Mouse (Mus musculus) spleen, postnatal 4 days (tissue): ENCODE measurements around the gene Magi3.

Source experiments
- DNase-seq, 2 experiments: peaks; one replicate each; pipeline ENCODE4 v3.0.0; 2022; ENCODE audit warnings: low spot score in 2 of 2

Magi3 gene

DNA sequence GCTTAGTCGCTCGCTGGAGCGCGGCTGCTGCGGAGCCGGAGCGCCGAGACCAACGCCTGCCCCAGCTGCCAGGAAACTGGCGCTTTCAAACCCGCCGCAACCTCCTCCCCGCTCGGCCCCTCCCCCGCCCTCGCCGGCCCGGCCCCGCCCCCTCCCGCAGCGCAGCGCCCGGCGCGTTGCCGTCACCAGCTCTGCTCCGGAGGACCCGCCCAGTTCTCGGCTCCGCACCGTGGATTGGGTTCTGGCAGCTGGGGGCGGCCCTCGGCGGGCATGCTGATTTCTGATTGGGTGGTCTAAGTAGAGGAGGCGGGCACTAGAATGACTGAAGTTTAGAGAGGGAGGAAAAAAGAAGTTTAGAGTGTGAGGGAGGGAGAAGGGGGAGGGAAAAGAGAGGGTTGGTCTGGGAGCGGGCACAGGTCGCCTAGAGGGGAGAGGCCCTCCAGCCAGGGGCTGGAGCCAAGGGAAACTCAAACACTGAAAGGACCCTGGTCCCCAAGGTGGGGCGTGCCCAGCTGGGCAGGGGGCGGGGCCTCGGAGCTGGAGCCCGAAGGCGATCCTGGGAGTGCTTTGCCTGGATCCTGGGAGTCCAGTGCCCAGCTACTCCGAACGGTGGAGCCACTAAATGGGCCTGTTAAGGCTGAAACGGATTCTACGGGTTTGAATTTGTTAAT lies at the start of gene Magi3:
TSS of gene Magi3 (minus strand) at position 80 of the 671 bp plus-strand sequence.
- peak; percentile 96 to 97 for DNase-seq

DNA sequence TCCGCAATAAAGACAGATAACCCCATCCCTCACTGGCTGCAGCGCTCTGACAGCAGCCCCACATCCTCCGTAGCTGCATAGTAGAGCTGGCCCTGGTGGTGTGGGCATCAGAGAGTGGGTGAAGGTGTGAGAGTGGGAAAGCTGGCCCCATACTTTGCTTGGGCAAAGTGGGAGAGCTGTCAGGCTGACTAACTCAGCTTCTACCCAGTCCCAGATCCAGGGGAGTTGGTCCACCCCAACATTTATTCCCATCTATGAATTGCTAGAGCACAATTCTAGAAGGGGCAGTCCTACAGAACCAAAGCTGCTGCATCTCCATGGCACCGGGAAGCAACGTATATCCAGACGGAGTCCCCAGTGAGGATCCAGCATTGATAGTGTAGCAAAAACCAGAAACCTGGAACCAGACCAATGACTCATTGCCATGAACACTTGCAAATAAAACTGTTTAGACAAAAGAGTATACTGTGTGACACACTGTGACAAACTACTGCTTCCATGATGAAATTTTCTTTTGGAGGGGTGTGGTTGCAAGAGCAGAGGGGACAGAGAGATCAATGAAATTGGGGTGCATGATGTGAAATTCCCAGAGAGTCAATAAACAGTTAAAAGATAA lies 44.5 kb upstream of the Magi3 start:
- no peak for DNase-seq

DNA sequence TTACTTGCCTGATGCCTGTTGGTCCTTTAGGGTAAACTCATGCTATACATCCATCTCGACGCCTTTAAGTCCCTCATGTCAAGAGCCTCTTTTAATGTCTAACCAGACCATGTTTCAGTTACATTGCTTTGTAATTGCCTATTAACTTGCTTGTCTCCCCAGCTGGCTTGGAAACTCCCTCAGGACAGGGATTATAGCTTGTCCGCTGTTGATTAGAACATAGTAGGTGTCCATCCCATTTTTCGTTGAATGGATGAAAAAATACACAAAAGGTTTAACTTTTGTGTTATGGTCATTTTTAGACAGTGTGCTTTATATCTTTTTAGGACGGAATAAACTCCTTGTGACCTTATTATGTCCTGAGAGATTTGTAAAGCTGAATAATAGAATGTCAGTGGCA lies 40.0 kb upstream of the Magi3 start:
- no peak for DNase-seq

DNA sequence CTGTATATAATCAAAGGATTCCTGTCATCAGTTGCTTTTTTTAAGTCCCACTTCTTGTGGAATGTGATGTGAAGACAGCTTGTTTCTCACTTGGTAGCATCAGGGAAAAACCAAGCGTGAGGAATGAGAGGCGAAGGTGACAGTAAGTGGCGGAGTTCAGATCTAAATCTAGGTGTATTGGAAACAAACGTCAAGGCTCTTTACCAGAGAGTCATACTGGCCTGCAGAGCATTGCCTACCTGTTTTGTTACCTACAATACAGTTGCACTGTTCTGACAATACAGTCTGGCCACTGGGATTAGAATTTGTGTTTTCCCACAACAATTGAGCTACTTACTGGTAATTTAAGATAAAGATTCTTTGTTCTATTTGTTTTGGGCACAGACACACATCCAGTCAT lies 39.0 kb upstream of the Magi3 start:
- DNase-seq: no peak

DNA sequence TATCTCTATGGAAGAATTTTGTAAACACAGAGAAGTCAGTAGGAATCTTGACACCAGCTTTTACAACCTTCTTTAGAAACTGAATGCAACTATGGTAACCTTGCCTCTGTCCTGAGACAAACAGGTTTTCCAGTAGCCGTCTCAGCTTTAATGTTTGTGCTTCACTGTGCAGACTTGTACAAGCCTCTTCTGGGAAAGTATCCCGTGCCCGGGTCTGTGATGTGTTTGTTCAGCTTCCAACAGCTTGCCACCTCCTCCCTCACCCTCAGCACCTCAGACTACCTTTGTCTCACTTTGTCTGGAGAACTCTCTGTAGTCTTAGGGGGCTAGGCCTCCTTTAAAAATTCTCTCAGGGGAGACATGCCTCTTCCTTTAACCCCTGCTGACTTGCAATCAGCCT lies 36.9 kb upstream of the Magi3 start:
- no peak for DNase-seq

DNA sequence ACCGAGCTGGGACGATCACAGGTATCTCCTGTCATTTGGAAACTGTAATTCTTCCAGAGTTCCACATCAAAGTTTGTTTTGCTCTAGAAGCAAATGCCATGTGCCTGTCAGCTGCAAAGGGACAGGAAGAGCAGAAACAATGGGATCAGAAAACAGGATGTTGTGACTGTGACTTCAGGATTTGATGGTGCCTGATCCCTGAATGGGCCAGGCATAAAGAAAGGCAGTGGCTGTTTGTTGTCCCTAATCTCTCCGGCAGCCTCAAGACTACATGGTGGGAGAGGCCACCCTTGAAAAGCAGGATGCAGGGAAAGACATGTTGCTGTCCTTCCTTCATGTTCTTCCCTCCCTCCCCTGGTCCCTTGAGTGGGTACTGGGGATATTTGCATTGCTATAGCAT lies 33.6 kb upstream of the Magi3 start:
- no peak for DNase-seq

DNA sequence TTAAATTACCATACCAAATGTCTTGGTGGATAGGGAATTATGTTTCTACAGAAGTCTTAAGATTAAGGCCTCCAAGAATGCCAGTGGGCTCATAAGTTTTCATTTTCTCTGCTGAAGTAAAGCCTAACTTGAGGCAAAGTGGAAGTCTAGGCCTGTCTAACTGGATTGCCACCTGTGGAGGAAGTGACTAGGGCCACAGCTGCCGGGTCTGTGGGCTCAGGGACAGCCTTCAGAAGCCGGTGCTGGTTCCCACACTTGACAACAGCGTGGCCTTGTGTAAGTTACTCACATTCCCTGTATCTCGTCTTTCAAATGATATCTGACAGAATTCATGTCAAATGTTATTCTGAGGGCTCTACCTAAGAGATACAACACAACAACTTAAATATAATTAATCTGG lies 27.7 kb upstream of the Magi3 start:
- DNase-seq: no peak

DNA sequence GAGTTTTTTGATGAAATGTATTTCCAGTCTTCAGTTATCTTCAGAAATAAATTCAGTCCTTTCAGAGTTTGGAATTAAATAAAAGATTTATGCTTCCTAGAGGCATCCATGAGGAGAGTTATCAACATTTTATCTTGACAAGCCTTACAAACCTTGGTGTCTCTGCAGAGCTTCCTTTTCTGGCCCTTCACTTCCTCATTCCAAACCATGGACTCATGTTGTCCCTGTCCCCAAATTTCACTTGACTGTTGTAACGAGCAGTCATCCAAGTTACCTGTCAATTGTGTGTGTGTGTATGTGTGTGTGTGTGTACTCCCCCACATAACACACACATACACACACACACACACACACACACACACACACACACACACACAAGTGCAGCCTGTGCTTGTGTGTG lies 26.9 kb upstream of the Magi3 start:
- DNase-seq: no peak

DNA sequence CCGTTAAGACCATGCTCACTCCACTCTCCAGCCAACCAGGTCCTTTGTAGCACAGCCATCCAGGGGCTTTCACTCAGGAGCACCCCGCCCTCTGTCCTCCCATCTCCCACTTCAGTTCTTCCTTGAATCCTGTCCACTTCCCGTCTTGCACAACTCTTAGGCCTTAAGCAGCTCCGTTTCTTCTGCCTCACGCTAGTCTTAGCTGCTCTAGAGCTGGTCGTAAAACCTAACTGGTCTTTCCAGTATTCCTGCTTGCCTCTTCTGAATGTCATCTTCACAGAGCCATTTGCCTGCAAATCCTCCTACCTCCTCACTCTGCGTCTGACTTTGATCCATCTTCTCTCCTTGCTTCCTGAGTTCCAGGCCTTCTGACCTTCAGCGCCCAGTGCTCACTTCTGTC lies 24.2 kb upstream of the Magi3 start:
- no peak for DNase-seq

DNA sequence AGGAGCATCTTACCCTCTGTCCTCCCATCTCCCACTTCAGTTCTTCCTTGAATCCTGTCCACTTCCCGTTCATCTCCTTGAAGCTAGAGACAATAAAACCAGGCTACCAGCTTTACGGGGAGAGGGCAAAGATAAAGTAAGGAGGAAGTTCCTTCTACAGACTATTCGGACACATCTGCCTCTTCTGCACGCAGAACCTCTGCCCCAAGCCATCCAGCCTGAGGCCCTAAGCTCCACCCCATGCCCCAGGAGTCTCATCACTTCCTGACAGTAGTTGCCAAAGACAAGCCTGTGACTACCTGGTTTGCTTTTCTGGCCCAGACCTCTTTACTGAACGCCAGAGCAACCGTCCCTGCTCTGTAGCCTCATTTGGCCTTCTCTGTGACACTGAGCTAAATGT lies 23.8 kb upstream of the Magi3 start:
- no peak for DNase-seq

DNA sequence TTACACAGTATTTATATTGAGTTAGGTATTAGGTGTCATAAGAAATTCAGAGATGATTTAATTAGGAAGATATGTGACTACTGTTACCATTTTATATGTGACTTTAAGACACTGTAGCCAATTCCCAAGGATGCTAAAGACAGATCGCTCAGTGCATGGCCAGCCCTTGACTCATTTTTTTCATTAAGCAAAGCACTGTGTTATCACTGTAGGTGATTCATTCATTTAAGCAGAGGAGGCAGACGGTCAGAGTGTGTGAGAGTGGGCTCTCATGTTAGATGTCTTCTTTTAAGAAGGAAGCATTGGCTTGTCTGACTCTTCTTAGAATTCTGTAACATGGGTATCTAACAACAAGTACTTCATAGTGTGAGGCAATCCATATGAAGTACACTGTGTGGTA lies 19.6 kb upstream of the Magi3 start:
- DNase-seq: no peak

DNA sequence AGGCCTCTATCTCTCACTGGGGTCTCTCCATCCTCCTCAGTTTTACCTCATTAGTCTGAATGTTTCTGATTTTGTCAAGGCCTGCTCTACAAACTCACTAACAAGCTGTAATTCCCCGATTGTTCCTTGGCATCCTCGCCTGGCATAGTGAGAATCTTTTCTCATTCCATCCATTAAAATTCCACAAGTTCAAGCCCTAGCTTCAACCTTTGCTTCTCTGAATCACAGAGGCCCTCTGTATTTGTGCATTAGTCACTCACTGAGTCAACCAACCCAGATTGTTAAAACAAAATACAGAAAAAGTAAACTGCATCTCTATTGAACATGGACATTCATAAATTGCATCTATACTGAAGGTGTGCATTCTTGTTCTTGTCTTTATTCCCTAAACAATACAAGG lies 19.2 kb upstream of the Magi3 start:
- no peak for DNase-seq

DNA sequence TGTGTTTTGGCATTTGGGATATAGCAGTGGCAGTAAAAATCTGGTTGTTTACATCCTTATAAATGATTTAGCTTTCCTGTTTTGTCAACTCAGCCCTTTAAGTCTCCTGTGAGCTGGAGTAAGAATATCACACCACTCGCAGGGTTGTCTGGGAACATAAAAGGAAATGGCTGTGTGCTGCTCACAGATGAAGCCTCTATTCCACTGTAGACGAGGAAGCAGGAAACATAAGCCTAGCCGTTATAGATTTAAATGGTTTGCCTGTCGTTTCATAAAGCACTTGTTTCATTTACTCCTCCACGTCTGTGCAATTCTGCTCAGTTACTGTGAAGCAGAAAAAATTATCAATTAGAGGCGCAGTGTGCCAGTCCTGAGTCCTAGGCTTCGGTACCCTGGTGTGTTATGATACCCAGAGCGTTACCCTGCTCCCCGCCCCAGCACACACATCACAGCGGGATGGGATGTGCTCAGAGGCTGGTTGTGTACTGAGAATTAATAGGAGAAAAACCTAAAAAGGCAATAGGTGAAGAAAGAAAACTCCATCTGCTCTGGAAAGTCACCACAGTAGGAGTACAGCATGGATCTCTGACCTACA lies 17.8 kb upstream of the Magi3 start:
- no peak for DNase-seq

DNA sequence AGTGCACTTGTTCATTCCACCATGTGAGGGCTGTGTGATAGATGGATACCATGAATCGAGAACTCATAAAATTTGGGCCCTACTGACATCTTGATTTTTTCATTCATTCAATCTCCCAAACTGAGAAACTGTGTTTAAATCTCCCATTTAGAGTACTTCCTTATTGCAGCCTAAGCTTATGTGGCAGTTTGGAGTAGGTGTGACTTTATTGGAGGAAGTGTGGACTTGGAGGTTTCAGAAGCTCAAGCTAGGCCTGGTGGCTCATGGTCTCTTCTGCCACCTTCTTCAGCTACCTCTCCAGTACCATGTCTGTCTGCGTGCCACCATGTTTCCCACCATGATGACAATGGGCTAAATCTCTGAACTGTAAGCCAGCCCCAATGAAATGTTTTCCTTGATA lies 15.9 kb upstream of the Magi3 start:
- no peak for DNase-seq

DNA sequence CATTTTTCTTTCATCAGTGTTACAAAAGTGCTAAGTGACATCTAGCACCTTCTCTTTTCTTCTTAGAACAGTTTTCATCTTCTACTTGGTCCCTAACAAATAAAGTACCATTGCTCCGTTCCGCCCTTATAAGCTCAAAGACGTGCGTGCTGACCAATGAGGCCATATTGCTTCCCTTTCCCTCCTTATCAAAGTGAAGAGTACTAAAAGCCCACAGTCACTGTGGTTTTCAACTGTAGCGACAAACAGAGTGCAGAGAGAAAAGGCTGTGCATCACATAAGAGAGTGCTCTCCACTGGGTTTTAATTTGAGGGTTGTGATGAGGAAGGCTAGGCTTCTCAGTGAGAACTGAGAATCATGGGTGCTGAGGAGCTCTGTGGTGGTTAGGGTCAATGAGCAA lies 14.9 kb upstream of the Magi3 start:
- no peak for DNase-seq

DNA sequence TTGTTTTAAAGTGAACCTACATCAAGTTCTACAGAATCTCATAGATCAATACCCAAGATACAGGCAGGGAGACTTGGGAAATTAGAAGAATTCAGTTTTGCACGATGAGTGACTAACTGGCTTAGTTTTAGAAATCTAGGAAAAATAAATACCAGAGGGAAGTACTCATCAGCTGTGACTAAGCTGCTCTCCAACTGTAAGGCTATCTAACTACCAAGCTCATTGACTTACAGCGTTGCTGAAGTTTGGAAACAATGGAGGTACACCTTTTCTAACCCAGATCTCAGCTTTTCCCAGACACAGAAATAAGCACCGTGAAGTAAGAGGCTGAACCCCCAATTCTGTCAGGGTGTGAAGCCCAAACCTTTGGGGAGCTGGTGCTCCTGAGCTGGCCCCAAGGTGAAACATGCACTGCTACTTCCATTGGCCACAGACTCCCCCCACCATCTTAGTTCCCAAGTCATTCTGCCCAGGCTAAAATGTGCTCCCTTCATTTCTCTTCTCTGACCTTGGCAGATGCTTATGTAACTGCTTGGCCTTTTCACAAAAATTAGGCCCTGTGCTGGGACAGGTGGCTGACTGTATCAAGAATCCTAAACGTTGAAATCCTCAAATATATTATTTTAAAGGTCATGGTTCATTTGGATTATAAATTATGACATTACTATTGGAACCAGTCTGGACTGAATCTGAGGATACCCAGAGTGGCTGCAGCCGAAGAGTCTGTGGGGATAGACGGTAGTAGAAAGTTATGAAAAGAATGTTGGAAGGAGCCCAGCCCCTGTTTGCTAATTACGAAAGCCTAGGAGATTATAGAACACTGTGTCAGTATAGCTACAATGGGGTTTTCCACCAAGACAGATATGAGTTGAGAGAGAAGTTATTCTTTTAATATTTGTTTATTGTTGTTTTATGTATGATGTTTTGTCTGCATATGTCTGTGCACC lies 13.5 kb upstream of the Magi3 start:
- DNase-seq: no peak

DNA sequence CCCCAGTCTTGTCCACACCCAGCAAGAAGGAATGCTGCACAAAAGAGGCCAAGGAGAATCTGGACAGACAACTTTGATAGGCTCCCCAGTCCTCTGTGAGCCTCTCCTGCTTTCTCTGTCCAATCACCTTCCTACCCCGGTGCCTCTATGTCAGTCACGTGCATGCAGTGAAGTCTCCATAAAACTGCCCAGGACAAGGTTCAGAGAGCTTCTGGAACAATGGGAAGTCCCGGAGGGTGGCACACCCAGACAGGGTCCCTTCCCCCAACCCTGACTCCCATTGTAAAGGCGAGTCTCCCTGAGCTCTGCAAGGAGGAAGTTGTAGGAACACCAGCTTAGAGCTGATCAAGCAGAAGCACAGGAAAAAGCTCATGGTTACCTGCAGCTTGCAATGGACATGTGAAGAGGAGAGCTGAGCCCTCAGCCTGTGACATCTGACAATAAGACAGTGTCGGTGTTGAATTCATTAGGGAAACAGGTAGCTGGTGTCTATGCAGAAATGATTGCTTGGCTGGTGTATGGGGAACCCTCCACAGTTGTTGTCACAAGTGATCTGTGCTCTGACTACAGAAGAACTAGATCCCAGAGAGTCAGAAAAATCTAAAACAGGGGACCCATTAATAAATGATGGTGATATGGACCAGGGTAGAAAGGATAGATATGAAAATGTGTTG lies 7.4 kb upstream of the Magi3 start:
- no peak for DNase-seq

DNA sequence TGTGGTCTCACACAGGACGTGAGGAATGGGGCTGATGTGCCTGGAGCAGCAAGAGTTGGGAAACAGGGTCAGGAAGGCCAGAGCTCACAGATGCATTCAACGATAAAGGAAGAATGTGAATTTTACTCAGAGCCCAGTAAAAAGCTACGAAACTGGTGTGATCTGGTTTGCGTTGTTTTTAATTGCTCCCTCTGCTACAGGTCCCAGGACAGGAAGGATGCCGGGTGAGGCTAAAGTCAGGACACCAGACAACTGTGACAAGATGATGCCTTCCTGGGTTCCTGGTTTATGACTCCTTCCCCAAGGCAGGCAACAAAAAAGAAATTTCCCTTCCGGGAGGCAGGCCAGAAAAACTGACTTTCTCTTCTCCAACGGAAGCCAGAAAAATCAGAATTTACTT lies 6.6 kb upstream of the Magi3 start:
- no peak for DNase-seq

DNA sequence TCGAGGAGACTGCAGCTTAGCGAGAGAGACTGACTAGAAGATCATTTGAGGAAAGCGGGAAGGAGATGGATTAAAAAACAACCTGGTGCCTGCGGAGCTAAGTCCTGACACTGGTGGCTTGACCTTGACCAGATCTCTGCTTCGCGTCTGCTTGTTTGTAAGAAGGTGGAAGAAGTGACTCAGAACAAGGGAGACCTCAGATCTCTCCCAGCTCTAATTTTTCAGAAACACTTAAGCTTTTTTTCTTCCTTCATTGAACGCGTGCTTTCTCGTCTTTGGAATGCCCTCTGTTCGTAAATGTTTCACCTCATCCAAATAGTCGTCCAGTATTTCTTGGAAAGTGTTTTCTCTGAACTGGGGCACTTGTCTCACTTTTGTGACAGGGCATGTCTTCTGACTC lies 982 bp upstream of the Magi3 start:
- DNase-seq: no peak

DNA sequence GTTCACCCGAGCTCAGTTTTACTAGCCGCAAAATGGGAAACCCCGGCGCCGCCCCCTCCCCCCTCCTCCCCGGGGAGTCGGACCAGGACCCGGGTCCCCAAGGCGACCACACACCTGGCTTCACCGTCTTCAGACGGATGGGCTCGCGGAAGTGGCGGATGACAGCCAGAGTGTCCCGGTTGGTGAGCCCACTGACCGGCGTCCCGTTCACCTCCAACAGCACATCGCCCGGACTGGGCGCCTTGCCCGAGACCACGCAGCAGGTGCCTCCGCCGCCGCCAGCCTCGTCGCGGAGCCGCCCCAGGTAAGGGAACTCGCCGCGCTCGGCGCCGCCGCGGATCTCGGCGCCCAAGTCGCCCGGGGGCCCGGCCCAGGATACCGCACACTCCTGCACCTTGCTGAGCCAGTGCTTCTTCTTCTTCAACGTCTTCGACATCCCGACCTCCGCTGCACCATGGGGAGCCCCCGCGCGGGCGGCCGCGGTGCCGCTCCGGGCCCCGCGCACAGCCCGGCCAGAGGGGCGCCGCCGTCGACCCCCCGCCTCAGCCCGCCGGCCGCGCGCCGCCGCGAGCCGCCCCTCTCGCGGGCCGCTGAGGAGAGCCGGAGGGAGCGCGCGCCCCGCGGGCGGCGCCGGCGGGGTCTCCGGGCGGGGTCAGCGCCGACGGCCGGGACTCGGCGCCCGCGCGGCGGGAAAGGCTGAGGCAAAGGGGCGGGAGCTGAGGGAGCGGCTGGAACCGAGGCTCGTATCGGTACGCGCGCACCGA lies 461 bp downstream of the Magi3 start:
- peak; percentile 32 to 78 for DNase-seq

DNA sequence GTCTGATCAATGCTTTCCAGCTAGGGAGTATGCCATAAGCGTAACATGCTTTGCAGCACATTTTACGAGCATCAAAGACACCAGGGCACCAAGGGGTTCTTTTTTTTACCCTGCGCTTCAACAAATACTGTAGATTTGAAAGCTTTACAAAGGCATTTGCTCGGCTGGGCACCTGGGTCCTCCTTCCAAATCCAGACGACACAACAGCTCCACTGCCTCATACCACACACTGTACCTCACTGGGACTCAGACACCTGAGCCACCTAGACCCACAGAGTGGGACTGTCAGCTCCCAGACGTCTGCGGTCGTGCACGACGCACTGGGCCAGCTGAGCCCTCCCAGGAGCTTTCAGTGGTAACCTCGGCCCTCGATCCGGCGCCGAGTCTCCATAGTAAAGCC lies 1.2 kb downstream of the Magi3 start:
- peak; percentile 14 to 68 for DNase-seq
